Mouse (Mus musculus) spleen, adult 10 weeks (tissue): ENCODE results near the gene H2-M10.3. TPM values are rescaled to one million over a fixed set of nuclear protein-coding genes. Genes with fewer than 3 reads are reported as not detected.

Experiments used
- polyA plus RNA-seq: library from polyadenylated mRNA; stranded (reverse); fragments of 350-450 nt; fragmentation: Illumina TruSeq; extraction: RNeasy Lipid Tissue Mini Kit (QIAGEN cat#74804); gene quantifications from one replicate; pipeline ENCODE4 v1.2.3, GENCODE M21; 2015; ENCODE audit warnings: low replicate concordance; ENCODE audit not compliant: insufficient read depth

The H2-M10.3 gene
- not detected for polyA plus RNA-seq

DNA sequence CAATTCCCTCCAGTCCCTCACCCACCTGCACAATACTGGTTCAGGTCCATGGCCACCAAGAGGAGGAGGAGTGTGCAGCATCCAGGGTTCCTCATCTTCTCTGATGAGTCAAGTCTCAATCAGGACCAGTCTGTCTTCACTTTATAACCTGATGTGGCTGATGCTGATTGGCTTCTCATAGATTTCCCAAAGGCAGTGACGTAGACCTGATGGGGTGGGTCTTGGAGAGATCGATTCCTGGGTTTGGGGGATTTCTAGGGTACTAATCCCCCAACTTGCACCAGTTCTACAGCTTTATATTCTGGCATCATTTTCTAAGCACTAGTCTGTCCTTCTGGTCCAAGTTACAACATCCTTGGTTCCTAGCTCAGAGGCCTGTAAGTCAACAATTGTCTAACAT is at the start of gene H2-M10.3:
H2-M10.3 (minus strand) TSS at position 101 of the 400 bp plus-strand sequence.

DNA sequence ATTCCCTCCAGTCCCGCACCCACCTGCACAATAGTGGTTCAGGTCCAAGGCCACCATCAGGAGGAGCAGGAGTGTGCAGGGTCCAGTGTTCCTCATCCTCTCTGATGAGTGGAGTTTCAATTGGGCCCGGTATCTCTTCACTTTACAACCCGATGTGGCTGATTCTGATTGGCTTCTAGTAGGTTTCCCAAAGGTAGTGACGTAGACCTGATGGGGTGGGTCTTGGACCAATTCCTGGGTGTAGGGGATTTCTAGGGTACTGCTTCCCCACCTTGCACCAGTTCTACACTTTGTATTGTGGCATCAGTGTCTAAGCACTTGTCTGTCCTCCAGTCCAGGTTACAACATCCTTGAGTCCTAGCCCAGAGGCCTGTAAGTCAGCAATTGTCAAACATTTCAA is 42.2 kb downstream of the H2-M10.3 start, which contains the start of gene H2-M10.1:
H2-M10.1 (minus strand) TSS at position 101 of the 400 bp plus-strand sequence.

Other genes starting within 250 kb of the H2-M10.3 start
- 1.1 TPM for gene Gm19684, start 246.7 kb downstream of the H2-M10.3 start, polyA plus RNA-seq
- not detected for gene Gm7030, start 239.0 kb downstream of the H2-M10.3 start, polyA plus RNA-seq
- gene Gm8909, start 199.9 kb downstream of the H2-M10.3 start, polyA plus RNA-seq: not detected
- gene H2-T3, start 178.1 kb downstream of the H2-M10.3 start, polyA plus RNA-seq: not detected
- gene Rpp21, start 110.3 kb downstream of the H2-M10.3 start, polyA plus RNA-seq: 25.3 TPM
- 70.6 TPM for gene Trim39, start 96.2 kb downstream of the H2-M10.3 start, polyA plus RNA-seq
- gene H2-M10.2, start 81.9 kb downstream of the H2-M10.3 start, polyA plus RNA-seq: not detected
- not detected for gene H2-M10.1, start 42.3 kb downstream of the H2-M10.3 start, polyA plus RNA-seq
- not detected for gene H2-M10.4, start 93.9 kb upstream of the H2-M10.3 start, polyA plus RNA-seq
- not detected for gene H2-M11, start 178.7 kb upstream of the H2-M10.3 start, polyA plus RNA-seq